Mouse (Mus musculus): ENCODE measurements around the gene Gm11564. TPM values are rescaled to one million over a fixed set of nuclear protein-coding genes. Genes with fewer than 3 reads are reported as not detected.

The Gm11564 gene
- total RNA-seq, 2 experiments from 2014 or later, result not detected

Other genes with a start within 250 kb of the Gm11564 start
- gene Krtap3-1, start 249.0 kb downstream of the Gm11564 start, total RNA-seq (2021), result not detected
- not detected for gene Krtap1-5, start 234.7 kb downstream of the Gm11564 start, total RNA-seq (2021)
- not detected for gene Krtap1-4, start 232.0 kb downstream of the Gm11564 start, total RNA-seq (2021)
- not detected for gene Krtap1-3, start 224.3 kb downstream of the Gm11564 start, total RNA-seq (2021)
- gene Krtap9-3, start 217.6 kb downstream of the Gm11564 start, total RNA-seq (2021), result not detected
- not detected for gene Gm11938, start 212.4 kb downstream of the Gm11564 start, total RNA-seq (2021)
- gene Gm11937, start 205.5 kb downstream of the Gm11564 start, total RNA-seq (2021), result not detected
- gene Krtap2-4, start 200.8 kb downstream of the Gm11564 start, total RNA-seq (2021), result not detected
- gene Gm11562, start 195.2 kb downstream of the Gm11564 start, total RNA-seq (2021), result not detected
- not detected for gene Krtap4-1, start 187.4 kb downstream of the Gm11564 start, total RNA-seq (2021)
- gene Krtap4-2, start 180.6 kb downstream of the Gm11564 start, total RNA-seq (2021), result not detected
- gene Krtap4-7, start 171.6 kb downstream of the Gm11564 start, total RNA-seq (2021), result not detected
- not detected for gene Gm11555, start 165.4 kb downstream of the Gm11564 start, total RNA-seq (2021)
- gene Gm11563, start 156.7 kb downstream of the Gm11564 start, total RNA-seq (2021), result not detected
- not detected for gene Krtap4-6, start 149.7 kb downstream of the Gm11564 start, total RNA-seq (2021)
- gene Gm14190, start 124.9 kb downstream of the Gm11564 start, total RNA-seq (2021), result not detected
- gene Gm14180, start 81.4 kb downstream of the Gm11564 start, total RNA-seq (2021), result not detected
- not detected for gene Gm11595, start 42.8 kb downstream of the Gm11564 start, total RNA-seq (2021)
- gene Krtap4-8, start 35.0 kb downstream of the Gm11564 start, total RNA-seq (2021), result not detected
- not detected for gene Krtap4-9, start 30.5 kb downstream of the Gm11564 start, total RNA-seq (2021)
- not detected for gene Gm11596, start 22.2 kb downstream of the Gm11564 start, total RNA-seq (2021)
- not detected for gene Gm11569, start 16.7 kb downstream of the Gm11564 start, total RNA-seq (2021)
- not detected for gene Gm11554, start 11.2 kb downstream of the Gm11564 start, total RNA-seq (2021)
- not detected for gene Krtap4-13, start 5.8 kb downstream of the Gm11564 start, total RNA-seq (2021)
- gene 2300003K06Rik, start 22.4 kb upstream of the Gm11564 start, total RNA-seq (2021), result not detected
- not detected for gene Krtap4-16, start 35.9 kb upstream of the Gm11564 start, total RNA-seq (2021)
- not detected for gene Gm11568, start 42.3 kb upstream of the Gm11564 start, total RNA-seq (2021)
- gene Gm11559, start 48.8 kb upstream of the Gm11564 start, total RNA-seq (2021), result not detected
- not detected for gene Krtap9-1, start 57.7 kb upstream of the Gm11564 start, total RNA-seq (2021)
- gene Gm11567, start 63.5 kb upstream of the Gm11564 start, total RNA-seq (2021), result not detected
- gene Krtap31-1, start 92.3 kb upstream of the Gm11564 start, total RNA-seq (2021), result not detected
- gene Gm11565, start 99.1 kb upstream of the Gm11564 start, total RNA-seq (2021), result not detected
- gene Krtap31-2, start 120.6 kb upstream of the Gm11564 start, total RNA-seq (2021), result not detected
- not detected for gene Krtap9-5, start 132.8 kb upstream of the Gm11564 start, total RNA-seq (2021)
- not detected for gene Krtap29-1, start 163.4 kb upstream of the Gm11564 start, total RNA-seq (2021)
- gene Krtap16-1, start 170.9 kb upstream of the Gm11564 start, total RNA-seq (2021), result not detected
- not detected for gene Krtap17-1, start 178.3 kb upstream of the Gm11564 start, total RNA-seq (2021)
- not detected for gene Krt33a, start 200.5 kb upstream of the Gm11564 start, total RNA-seq (2021)
- not detected for gene Krt33b, start 214.2 kb upstream of the Gm11564 start, total RNA-seq (2021)
- gene Krt34, start 225.9 kb upstream of the Gm11564 start, total RNA-seq (2021), result not detected
- not detected for gene Krt31, start 234.9 kb upstream of the Gm11564 start, total RNA-seq (2021)

Measured in heart, postnatal 10 days (tissue).